Mouse (Mus musculus): ENCODE measurements at regions not wholly inside any gene's neighbourhood (a gene's known extent, or its start where the extent isn't known, plus 50 kb on each side); places are given as distances from the start of the nearest gene placed in this dataset.

GRCm38 (mm10) chr16:76957491-76957890 lies 56.0 kb upstream of the Usp25 start:
- no peak for TF ChIP-seq CTCF (IDR thresholded peaks at IDR 0.05; ENCODE audit: low read depth)
- TF ChIP-seq EP300 (IDR thresholded peaks at IDR 0.05; ENCODE audit: low read depth), result no peak

All from heart, postnatal 0 days (tissue).